Mouse (Mus musculus) adrenal gland, adult (tissue): ENCODE measurements at regions not wholly inside any gene's neighbourhood (a gene's known extent, or its start where the extent isn't known, plus 50 kb on each side); places are given as distances from the start of the nearest gene placed in this dataset.

ENCODE experiments used
- DNase-seq, 2 experiments: peaks; one replicate each; pipeline ENCODE4 v3.0.0; 2022 to 2023; ENCODE audit warnings: low spot score in 1 of 2; ENCODE audit not compliant: inconsistent age in 2 of 2

GRCm38 (mm10) chr16:86816763-86817593, 537.0 kb upstream of the N6amt1 start:
- peak in 1 of 2 experiments; percentile 44 for DNase-seq

GRCm38 (mm10) chr16:86816006-86816405, 538.0 kb upstream of the N6amt1 start:
- DNase-seq: peak in 1 of 2 experiments; percentile 65

GRCm38 (mm10) chr16:86812692-86813091, 541.3 kb upstream of the N6amt1 start:
- DNase-seq: no peak

GRCm38 (mm10) chr16:86808644-86809324, 545.2 kb upstream of the N6amt1 start:
- DNase-seq: no peak

GRCm38 (mm10) chr16:86806374-86806773, 547.6 kb upstream of the N6amt1 start:
- DNase-seq: peak in 1 of 2 experiments; percentile 26

- no peak for DNase-seq
Observed at GRCm38 (mm10) chr16:86776086-86776485, 577.9 kb upstream of the N6amt1 start.

- no peak for DNase-seq
Observed at GRCm38 (mm10) chr16:86772586-86772985, 581.4 kb upstream of the N6amt1 start.

GRCm38 (mm10) chr16:86768912-86769311, 585.1 kb upstream of the N6amt1 start:
- no peak for DNase-seq

GRCm38 (mm10) chr16:86768355-86768754, 585.6 kb upstream of the N6amt1 start:
- DNase-seq: no peak

GRCm38 (mm10) chr16:86765974-86766373, 588.0 kb upstream of the N6amt1 start:
- DNase-seq: no peak

- DNase-seq: no peak
Observed at GRCm38 (mm10) chr16:86741236-86741635, 612.7 kb upstream of the N6amt1 start.

- peak in 1 of 2 experiments; percentile 40 for DNase-seq
Observed at GRCm38 (mm10) chr16:86718982-86719771, 634.8 kb upstream of the N6amt1 start.

- DNase-seq: no peak
Observed at GRCm38 (mm10) chr16:86718353-86718752, 635.6 kb upstream of the N6amt1 start.

GRCm38 (mm10) chr16:86701700-86702099, 652.3 kb upstream of the N6amt1 start:
- no peak for DNase-seq

GRCm38 (mm10) chr16:86694497-86694896, 659.5 kb upstream of the N6amt1 start:
- peak; percentile 20 to 41 for DNase-seq

- no peak for DNase-seq
Observed at GRCm38 (mm10) chr16:86659154-86659553, 694.8 kb upstream of the N6amt1 start.

- no peak for DNase-seq
Observed at GRCm38 (mm10) chr16:86647316-86647715, 706.7 kb upstream of the N6amt1 start.

GRCm38 (mm10) chr16:86646753-86647152, 707.2 kb upstream of the N6amt1 start:
- DNase-seq: no peak

- DNase-seq: peak in 1 of 2 experiments; percentile 24
Observed at GRCm38 (mm10) chr16:86645436-86645835, 708.5 kb upstream of the N6amt1 start.

GRCm38 (mm10) chr16:86644912-86645312, 709.1 kb upstream of the N6amt1 start:
- peak in 1 of 2 experiments; percentile 88 for DNase-seq

- DNase-seq: no peak
Observed at GRCm38 (mm10) chr16:86604166-86604565, 702.5 kb upstream of the Adamts5 start.
